Mouse (Mus musculus) hematopoietic stem cell, adult 5-6 weeks (primary cell): ENCODE measurements around the gene Hba-a2. TPM values are rescaled to one million over a fixed set of nuclear protein-coding genes. Genes with fewer than 3 reads are reported as not detected.

Experiments
- ATAC-seq, 2 experiments: fragments of 125-278 bp in 1 of 2; replicated peaks in 1 of 2; 2 replicates each; pipeline ENCODE4 v1.8.0; 2016 to 2017; ENCODE audit warnings: inconsistent platforms in 2 of 2, mild to moderate bottlenecking in 2 of 2, moderate number of reproducible peaks in 2 of 2, low read depth in 1 of 2, moderate TSS enrichment in 1 of 2; ENCODE audit not compliant: low FRiP score in 2 of 2, poor library complexity in 2 of 2, severe bottlenecking in 2 of 2, insufficient read depth in 1 of 2, low TSS enrichment in 1 of 2
- total RNA-seq: library from RNA; stranded (forward); fragments of 172-1452, 232-1000 nt; gene quantifications from 2 replicates; pipeline ENCODE4 v1.2.3, GENCODE M21; 2017

The Hba-a2 gene
- total RNA-seq = 60.4 and 104 TPM in 2 replicates

DNA sequence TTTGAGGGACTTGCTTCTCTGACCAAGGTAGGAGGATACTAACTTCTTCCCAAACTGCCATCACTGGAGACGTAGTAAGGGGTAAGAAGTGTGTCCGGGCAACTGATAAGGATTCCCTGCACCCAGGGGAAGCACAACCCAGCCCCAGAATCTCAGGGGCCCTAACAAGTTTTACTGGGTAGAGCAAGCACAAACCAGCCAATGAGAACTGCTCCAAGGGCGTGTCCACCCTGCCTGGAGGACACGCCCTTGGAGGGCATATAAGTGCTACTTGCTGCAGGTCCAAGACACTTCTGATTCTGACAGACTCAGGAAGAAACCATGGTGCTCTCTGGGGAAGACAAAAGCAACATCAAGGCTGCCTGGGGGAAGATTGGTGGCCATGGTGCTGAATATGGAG, at the start of gene Hba-a2:
Hba-a2 (plus strand) TSS at position 287 of the 400 bp plus-strand sequence.
- ATAC-seq = peak; percentile 25 to 29; a peak in 2 of 4 replicates

DNA sequence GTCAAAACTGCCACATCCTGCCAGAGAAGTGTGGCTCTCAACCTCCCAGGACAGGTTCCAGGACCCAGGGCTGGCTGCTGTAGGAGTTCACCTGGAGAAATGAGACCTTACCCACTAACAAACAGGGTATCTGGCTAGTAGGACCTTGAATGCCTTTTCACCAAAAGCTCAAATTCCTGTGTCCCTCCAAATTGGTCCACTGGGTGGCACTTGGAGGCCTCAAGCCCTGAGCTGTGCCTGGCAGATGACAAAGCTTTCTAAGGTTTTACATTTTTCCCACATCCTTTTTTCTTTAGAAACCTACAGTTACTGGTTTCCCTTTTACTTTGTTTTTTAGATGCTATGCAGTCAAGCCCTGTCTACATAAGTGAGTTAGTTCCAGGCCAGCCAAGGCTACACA, 49.2 kb upstream of the Hba-a2 start:
- peak; percentile 61 to 77 for ATAC-seq

DNA sequence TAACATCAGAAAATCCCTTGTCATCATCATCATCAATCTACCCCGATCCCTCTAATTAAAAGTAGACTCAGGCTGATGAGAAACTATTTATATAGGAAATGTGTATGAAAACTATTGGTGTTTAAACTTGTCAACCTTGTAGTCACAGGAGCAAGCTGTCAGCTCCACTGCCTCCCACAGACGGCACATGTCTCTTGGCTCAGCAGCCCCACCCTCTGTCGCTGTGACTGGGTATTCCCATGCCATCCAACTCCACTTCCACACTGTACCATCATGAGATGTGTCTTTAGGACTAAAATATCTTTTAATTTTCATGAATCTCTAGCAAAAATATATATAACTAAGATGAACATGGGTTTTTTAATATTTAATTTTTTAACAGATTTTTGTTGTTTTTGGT, 47.9 kb upstream of the Hba-a2 start:
- ATAC-seq = no peak

DNA sequence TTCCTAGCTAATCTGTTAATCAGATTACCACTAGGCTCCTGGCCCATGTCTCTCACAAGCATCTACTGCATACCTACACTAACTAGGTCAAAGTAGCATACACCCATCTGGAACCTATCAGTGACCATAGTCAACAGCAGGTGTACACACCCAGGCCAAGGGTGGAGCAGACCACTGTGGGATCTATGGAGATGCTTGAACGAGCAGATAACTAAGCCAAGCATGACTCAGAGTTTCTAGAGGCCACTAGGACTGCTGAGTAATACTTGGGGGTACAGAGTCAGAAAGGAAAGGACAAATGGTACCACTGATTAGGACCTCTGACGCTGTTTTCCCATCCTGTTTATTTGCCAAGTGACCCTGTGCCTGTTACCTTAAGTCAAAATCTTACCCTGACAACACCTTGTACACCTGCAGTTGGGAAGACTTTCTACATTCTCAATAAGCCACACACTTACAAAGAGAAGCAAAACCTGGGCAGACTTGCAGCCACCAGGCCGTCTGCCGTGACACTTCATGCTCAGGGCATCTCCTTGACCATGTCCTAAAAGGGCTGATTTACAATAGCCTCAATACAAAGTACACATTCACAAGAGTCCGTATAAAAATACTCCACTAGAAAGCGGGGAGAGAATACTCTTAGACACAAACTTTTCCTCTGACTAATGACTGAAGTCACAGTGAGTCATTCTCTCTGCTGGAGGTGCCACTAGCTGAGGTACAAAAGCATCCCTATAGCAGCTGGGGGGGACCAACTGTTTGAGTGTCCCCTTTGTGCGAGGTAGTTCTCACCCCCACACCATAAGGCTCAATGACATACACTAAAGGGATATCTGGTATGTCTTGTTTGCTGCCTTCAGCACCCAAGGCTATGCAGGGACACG, 45.2 kb upstream of the Hba-a2 start:
- ATAC-seq = peak in 1 of 2 experiments; percentile 26; a peak in 1 of 4 replicates

DNA sequence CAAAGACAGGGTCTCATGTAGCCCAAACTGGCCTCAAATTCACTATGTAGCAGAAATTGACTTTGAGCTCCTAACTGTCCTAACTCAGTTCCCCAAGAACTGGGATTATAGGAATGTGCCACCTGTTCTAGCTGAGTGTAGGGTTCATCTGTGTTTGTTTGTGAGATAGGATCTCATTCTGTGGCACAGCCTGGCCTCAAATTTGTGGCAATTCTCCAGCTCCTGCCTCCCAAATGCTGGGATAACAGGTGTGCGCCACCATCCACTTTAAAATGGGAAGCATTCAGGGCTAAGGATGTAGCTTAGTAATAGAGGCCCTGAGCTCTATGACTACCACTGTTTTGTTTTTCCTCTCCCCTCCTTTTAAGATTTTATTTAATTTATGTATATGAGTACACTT, 43.2 kb upstream of the Hba-a2 start:
- no peak for ATAC-seq

DNA sequence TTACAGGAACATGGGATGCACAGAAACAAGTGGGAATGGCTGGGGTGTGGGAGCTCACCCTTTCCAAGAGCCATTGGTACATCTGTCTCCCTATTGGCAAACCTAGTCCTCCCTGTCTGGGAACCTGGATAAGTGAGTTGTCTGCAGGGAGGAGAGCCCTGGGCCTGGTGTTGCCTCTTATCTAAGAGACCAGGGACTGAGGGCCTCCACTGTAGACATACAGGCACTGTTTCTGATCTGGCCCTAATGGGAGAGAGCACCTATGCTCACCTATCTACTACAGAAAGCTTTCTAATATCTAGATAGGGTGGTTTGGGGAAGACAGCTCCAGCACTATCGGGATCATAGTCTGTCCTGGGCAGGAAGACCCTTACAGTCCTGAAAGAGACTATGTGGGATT, 40.1 kb upstream of the Hba-a2 start:
- ATAC-seq = no peak

DNA sequence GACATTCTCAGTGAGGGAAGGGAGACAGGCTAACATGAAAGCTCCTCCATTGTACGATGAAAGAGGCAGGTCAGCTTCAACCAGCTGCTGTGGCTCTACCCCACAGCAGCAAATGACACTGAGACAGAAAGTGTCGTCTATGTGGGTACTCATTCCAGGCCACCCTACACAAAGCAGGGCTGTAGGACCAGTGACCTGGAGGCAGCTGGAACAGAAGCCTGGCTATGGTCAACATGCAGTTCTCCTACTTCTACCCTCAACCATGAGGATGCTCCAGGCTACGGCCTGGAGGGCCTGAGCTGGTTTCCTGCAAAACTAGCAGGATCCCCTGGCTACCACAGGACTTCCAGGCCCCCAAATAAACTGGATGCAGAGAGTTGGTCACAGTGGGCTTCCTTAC, 39.7 kb upstream of the Hba-a2 start:
- ATAC-seq = no peak

DNA sequence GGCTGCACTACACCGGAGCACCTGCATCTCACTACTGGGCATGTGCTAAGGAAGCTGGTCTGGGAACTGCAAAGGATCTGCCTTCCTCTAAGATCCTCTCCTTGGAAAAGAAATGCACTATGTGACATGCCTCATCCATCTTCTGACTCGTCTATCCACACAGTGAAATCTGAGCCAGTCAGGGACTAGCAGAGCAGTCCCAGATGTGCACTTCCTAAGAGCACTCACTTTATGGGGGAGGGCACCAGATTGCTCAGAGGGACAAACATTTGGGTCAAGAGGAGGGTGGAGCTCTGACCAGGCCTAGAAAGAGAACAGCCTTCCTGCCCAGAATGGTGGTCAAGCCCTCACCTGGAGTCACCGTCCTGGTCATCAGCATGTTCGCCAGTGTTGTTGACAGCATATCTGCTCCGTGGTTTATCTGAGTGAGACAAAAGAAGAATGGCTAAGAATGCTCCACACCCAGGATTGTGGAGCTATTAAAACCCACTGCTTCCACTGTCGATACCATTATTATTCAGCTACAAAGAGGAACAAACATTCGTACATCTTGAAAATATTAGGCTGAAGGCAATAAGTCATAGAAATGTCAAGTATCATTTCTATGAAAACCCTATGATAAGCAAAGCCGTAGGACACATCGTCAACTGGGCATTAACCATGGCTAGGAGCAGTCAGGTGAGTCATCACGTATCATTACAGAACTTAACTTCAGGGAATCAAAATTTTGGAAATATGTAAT, 33.4 kb upstream of the Hba-a2 start:
- ATAC-seq = no peak

DNA sequence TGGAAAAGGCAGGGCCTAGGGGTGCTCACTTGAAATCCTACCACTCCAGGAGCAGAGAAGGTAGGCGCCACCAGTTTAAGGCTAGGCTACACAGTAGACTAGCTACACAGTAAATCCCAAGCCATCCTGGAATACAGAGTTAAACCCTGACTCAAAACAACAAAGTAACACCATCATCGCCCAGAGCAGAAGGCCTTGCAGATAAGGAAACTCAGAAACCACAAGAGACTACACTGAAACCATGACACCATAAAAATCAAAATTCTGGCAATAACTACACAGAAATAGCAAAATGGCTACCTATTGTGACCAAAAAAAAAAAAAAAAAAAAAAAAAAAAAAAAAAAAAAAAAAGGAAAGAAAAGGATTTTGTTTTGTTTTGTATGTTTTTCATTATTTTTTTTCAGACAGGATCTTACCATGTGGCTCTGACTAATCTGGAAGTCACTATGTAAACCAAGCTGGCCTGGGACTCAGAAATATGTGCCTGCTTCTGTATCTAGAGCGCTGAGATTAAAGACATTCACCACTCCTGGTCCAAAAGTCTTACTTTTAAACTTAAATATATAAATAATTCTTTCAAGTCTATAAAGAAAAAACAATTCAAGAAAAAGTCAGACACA, 31.1 kb upstream of the Hba-a2 start:
- ATAC-seq = peak; percentile 75 to 82

DNA sequence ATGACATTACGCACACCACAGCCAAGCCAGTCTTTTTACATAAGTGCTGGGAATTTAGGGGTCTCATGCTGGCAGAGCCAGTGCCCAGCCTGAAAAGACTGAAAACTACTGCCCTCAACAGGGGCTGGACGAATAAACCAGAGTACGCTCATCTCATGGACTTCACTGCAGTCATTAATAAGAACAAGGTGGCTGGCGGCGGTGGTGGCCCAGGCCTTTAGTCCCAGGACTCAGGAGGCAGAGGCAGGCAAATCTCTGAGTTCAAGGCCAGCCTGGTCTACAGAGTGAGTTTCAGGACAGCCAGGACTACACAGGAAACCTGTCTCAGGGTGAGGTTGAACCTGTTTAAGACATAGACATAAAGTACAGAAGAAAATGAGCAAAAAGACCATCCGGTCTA, 30.1 kb upstream of the Hba-a2 start:
- ATAC-seq = no peak

DNA sequence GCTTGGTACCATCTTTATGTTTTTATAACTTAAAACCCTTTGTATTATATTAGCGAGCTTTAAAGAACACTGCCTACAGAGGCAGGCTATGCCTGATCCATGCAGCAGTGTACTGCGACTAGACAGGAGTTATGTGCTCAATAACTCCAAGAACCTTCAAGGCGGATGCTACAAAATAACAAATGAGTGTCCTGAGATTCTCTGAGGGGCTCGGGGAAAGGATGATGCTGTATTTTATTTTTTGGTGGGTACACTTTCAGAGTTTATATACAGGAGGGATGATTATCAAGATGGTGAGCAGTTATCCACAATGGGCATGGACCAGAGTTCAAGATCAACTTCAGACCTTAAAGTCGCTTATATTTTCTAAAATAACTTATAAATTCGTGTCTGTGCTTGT, 29.5 kb upstream of the Hba-a2 start:
- ATAC-seq = no peak

DNA sequence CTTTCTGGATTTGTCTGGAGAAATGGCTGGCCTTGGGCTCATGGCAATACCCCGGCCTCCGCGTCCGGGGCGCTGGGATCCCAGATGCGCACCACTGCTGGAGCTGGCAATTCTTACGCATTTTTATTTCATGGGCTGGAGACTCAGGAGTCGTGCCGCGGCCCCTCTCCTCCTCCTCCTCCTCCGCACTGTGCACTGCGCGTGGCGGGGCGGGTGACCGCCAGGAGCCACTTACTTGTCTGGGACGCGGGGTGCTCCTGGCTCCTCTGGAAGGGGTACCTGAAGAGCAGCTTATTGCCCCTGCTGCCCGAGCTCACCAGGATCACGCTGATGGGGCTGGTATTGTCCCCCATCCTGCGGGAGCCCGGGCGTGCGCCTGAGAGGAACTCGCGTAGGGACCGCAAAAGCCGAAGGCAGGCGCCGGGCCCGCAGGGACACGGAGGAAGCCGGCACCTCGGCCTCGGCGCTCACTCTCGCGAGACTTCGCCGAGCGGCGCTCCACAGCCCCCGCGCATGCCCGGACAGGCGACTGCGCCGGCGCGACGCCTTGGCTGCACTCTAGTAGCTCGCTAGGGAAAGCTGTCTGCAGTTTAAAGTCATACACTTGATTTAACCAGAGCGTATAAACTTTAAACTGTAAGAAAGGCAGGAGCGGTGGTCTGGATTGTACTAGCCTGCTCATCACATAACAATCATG, 29.0 kb upstream of the Hba-a2 start, which contains the start of gene Nprl3:
Nprl3 (minus strand) TSS at position 520 of the 697 bp plus-strand sequence.
- ATAC-seq = peak; percentile 63 to 83

DNA sequence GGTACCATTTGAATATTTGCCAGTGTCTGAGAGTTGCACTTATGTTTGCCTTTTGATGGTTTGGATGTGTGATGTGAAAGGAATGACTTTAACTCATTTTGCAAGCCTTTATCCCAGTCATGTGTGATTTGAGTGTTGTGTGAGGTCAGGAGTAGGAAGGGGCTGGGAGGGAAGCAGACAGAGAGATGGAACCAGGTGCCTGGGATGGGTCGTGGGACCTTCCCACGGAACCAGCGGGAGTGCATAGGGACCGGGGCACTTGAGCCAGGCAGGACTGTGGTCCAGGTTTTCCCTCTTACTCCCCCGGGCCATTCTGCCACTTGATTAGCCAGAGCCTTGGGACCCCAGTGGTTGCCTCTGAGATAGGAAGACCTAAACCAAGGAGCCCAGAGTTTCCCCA, 28.3 kb upstream of the Hba-a2 start:
- no peak for ATAC-seq

DNA sequence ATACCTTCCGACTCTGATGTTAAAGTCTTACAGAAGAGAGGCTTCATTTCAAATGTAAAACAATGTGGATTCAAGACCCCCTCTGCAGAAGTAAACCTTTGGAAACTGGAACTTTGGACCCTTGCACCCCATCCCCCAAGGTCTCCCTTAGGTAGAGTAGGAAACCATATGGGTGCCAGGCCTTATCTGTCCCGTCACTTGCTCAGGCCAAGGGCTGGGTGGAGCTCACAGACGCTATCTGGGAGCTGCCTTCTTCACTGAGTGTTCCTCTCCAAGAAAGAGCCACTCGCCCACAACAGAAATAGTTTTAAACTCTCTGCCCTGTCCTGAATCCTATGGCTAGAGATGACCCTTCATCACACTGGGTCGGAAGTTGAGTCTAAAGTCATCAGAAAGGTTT, 27.3 kb upstream of the Hba-a2 start:
- no peak for ATAC-seq

DNA sequence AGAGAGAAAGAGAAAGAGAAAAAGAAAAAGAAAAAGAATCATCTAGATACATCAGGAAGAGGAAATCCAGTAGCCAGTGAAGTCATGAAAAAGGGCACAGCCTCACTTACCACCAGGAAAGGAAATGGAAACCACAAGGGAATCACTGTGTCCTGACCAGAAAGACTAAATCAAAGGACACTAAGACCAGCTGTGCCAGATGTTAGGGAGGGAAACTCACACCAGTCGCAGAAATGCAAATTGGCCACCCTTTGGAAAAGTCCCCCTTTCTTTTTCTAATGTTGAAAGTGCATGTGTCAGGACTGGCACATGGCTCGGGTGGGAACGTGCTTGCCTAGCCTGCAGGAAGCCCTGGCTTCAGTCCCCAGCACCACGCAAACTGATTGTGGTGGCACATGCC, 25.1 kb upstream of the Hba-a2 start:
- no peak for ATAC-seq

DNA sequence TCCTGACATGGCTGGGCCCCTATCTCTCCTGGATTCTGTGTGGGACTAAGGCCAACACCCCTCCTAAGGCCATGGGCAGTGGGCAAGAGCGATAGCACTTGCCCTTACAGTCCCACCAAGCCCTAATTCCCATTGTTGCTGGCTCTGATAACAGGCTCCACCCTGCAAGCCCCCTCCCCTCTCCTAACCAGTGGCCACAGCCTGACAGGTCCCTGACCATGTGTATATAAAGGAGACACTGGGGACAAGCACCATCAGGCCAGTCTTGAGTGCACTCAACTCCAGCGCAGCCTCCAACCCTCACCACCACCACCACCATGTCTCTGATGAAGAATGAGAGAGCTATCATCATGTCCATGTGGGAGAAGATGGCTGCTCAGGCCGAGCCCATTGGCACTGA, 19.9 kb upstream of the Hba-a2 start, which contains the start of gene Hba-x:
Hba-x (plus strand) TSS at position 54 of the 400 bp plus-strand sequence.
- no peak for ATAC-seq

DNA sequence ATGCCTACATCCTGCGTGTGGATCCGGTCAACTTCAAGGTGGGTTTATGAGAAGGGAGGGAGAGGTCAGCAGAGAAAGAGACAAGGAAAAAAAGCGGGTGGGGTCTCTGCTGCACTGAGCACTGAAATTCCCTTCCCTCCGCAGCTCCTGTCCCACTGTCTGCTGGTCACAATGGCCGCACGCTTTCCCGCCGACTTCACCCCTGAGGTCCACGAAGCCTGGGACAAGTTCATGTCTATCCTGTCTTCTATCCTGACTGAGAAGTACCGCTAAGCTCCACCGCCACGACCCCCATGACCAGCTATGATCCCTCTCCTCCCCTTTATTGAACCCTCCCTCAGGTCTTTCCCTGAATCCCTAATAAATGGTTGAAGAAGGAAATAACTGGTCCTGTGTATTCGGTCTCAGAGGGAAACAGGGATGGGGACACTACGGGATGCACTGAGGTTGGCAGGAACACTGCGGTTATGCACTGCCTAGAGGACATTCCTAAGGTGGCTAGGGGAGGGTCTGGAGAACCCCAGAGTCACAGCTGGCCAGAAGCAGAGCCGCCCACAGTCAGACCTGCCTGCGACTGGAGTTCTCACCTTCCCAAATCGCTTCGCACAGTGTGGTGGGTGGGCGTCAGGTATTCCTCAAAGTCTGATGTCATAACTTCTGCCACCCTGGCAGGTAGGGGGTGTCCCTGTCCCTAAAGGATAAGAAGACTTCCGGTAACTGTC, 18.4 kb upstream of the Hba-a2 start:
- ATAC-seq = no peak
